Mouse (Mus musculus): ENCODE results near the gene Eps15.

Gene Eps15

GRCm38 (mm10) chr4:109268903-109269302, 11.2 kb upstream of the Eps15 start:
- no peak for DNase-seq (ENCODE audit: low spot score)

DNA sequence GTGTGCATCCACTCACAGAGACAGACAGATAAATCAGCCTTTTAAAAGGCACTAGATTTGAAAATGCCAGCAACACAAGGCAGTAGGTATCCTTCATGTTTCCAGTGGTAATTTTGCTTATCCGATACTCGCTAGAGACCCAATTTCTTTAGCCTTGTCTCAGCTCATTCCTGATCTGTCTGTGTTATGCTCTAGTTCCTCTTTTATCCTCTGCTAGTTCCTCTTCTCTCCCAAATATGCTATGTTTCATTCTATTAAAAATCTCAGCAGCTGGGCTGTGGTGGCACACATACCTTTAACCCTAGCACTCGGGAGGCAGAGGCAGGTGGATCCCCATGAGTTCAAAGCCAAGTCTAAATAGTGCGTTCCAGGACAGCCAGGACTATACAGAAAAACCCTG, 8.3 kb upstream of the Eps15 start:
- DNase-seq (ENCODE audit: low spot score), result no peak

- DNase-seq (ENCODE audit: low spot score), result no peak
These were observed 6.4 kb upstream of the Eps15 start for GRCm38 (mm10) chr4:109273586-109274240.

DNA sequence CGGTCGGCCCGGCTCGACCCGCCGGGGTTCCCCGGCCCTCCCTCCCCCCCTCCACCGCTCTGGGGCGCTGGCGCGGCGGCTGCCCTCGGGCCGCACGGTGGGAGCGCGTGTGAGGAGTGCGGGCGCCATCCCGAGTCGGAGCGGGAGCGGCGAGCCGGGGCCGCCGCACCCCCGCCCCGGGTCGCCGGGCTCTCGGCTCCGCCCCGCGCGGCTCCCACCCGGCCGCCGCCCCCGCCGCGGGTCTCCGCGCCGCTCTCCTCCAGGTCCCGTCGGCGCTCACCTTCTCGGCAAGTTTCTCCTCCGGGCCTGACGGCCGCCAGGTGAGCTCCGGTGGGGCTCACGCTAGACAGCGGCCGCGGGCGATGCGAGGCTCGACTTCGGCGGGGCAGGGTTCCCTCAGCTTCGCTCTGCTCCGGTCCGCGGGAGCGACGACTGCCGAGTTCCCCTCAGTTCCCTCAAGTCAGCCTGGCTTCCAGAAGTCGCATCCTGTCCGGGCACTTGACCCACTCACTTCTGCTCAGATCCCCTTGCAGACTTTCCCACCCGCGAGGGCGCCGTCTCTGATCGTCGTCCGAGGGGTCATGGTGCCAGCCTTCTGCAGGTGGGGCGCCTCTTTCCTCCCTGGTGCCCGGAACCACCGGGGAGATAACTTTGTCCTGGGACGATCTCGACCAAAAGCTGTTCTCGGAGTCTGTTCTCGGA, 542 bp downstream of the Eps15 start:
- peak; percentile 23 for DNase-seq (ENCODE audit: low spot score)

DNA sequence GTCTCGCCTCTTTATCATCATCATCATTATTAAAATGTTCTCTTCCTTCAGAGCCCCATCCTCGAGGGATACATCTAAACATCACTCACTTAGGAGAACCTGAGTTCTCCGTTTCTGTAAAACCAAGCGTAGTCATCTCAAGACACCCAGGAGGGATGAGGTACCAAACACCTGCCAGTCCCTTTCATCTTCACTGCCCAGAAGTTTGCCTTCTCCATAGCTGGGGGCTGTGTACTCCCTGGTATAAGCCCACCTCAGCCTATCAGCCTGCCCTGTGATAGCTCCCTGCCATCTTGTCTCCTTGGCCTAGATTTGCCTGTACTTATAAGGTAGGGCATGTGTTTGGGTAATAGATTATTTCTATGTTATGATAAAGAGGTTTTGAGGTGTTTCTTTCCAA, 1.1 kb downstream of the Eps15 start:
- no peak for DNase-seq (ENCODE audit: low spot score)

- no peak for DNase-seq (ENCODE audit: low spot score)
These were observed 1.9 kb downstream of the Eps15 start for GRCm38 (mm10) chr4:109281946-109282345.

- DNase-seq (ENCODE audit: low spot score), result no peak
These were observed 14.6 kb downstream of the Eps15 start for GRCm38 (mm10) chr4:109294629-109295028.

GRCm38 (mm10) chr4:109296510-109296909, 16.4 kb downstream of the Eps15 start:
- DNase-seq (ENCODE audit: low spot score), result no peak

GRCm38 (mm10) chr4:109299136-109299535, 19.1 kb downstream of the Eps15 start:
- no peak for DNase-seq (ENCODE audit: low spot score)

GRCm38 (mm10) chr4:109316941-109317894, 37.1 kb downstream of the Eps15 start:
- DNase-seq (ENCODE audit: low spot score), result no peak

DNA sequence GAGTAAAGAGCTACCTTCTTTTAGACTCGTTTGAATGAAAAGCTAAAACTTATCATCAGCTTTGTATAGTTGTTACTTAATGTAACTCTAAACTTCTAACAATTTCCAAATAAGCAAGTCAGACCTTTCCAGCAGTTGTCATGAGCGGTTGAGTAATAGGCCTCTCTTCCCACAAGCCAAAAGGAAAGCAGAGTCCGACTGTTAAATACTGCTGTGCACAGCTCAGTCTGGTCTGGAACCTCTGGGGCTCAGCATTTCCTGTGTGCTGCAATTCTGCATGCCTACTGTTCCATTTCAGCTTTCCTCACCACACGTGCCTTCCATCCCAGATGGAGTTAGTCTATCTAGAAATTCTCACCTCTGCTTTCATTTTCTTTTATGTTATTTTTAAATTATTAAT, 56.7 kb downstream of the Eps15 start:
- no peak for DNase-seq (ENCODE audit: low spot score)

- DNase-seq (ENCODE audit: low spot score), result no peak
These were observed 61.2 kb downstream of the Eps15 start for GRCm38 (mm10) chr4:109341222-109341621.

DNA sequence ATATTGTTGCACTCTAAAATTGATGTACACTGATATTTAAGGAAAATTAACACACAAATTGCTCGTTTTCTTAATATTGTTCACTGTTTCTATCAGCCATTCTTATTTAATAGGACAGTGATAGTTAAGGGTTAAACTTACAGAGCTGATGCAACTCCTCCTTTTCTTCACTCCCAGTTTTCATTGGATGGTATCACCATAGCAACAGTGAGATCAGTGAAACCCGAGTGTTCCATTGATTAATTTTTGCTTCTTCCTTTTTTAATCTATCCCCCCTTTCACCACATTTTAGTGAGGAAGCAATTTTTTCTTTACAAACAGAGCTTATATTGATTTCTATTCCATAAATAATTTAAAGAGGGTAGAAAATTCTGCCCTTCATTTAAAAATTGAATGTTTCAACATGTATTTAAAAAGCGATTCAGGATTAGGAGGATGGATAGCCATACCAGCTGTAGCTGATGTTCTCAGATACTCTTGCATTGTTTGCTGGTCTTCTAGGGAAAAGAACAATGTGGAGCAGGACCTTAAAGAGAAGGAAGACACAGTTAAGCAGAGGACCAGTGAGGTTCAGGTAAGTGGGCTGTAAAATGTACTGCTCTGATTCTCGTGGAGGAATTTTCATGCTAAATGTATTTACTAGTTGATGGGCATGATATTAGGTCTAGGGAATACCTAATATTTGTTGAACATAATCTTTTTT, 62.9 kb downstream of the Eps15 start:
- no peak for DNase-seq (ENCODE audit: low spot score)

- DNase-seq (ENCODE audit: low spot score), result no peak
These were observed 63.8 kb downstream of the Eps15 start for GRCm38 (mm10) chr4:109343909-109344308.

DNA sequence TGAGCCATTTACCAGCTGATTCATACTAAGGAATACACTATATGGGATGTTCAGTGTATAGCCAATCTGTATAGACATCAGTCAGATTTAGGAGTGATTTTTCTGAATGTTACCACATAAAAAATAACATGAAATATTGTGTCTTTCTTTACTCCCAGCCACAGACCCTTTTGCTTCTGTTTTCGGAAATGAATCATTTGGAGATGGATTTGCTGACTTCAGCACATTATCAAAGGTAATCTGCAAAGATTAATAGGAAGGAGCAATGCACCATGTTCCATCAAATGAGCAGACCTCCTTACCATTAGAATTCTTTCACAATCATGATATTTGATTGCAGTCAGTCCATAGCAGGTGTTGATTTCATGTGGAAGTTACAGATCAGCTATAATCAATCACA, 98.0 kb downstream of the Eps15 start:
- DNase-seq (ENCODE audit: low spot score), result no peak

DNA sequence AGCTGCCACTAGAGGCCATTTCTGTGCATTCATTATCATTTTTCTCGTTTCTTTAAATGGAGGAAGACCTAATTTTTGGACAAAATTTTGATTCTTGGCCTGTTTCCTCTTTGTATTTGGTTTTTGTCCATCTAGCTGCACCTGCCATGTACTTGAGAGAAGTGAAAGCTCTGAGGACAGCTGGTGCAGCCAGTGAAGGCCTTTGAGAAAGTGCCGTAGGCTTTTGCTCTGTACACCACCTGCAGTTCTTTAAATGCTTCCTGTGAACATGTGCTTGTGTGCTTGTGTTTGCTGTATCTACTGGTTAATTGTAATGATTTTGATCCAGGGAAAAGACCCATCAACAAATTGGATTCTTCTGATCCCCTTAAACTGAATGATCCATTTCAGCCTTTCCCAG, 102.4 kb downstream of the Eps15 start:
- DNase-seq (ENCODE audit: low spot score), result no peak

- DNase-seq (ENCODE audit: low spot score), result no peak
These were observed 105.5 kb downstream of the Eps15 start for GRCm38 (mm10) chr4:109385599-109385998.

DNA sequence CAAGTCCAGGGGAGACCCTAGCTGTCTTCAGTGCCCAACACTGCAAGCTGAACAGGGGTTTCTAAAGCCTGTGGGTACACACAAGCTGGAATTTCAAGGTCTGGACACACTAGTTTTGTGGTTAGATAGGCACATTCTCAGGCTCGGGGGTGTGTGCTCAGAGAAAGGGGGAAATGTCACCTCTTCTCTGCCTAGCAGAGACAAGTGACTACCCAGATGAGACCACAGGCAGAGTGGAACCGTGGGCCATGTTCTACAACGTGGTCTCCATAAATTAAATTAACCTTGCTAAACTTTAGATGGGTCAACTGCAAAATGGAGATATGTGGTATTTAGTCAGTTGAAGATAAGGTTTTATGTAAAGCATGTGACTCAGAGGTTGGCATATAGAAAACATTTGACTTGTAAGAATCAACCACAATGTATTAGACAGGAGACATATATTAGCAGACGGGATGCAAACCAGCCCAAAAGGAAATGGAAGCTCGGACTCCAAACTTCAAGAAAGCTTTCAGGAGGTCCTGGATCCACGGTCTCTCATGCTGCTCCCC, 113.2 kb downstream of the Eps15 start:
- no peak for DNase-seq (ENCODE audit: low spot score)

DNA sequence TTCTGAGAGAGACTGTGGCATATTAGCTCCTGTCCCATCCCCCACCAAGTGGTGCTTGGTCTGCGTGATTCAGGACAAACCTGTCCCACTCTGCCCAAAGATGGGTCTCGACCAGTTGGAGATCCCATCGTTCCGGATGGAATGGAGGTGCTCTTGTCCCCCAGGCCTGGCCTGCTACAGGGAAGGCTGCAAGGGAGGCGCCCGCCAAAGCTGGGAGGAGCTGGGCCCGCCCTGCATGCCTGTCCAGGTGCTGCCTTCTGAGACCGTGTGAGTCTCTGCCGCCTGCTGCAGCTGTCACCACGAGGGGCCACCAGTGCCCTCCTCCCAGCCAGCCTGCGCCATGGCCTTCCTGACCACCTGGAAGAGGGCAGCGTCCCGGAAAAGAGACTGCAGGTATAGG, 113.8 kb downstream of the Eps15 start:
- no peak for DNase-seq (ENCODE audit: low spot score)

DNA sequence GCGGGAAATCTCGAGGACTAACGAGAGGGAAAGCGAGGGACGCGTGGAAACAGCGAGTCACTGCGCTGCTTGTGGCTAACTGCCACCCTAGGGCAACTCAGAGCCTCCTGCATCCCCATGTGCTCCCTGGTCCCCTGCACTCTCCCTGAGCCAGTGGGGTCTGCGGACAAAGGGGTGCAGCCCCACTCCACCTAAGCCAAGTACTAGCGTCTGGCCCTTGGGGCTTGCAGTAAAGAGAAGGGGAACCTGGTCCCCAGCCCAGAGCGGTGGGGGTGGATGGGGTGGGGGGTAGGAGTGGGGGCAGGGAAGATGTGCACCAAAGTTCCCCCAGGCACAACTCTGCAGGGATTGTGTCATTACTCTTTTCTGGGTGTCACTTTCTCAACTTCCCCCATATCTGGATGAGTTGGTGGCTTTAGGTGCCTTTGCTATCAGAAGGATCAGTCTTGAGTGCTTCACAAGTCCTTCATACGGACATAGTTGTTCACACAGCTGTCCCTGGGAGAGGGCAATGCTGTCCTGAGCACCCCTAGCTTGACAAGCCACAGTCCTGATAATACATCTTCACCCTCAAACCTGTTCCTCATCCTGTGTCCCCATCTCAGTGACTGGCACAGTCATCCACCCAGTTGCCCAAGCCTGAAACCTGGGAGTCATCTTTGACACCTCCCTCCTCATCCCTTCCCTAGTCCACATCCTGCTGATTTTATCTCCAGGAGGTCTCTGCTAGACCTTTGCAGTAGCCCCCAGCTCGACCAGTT, 114.4 kb downstream of the Eps15 start:
- DNase-seq (ENCODE audit: low spot score), result no peak

DNA sequence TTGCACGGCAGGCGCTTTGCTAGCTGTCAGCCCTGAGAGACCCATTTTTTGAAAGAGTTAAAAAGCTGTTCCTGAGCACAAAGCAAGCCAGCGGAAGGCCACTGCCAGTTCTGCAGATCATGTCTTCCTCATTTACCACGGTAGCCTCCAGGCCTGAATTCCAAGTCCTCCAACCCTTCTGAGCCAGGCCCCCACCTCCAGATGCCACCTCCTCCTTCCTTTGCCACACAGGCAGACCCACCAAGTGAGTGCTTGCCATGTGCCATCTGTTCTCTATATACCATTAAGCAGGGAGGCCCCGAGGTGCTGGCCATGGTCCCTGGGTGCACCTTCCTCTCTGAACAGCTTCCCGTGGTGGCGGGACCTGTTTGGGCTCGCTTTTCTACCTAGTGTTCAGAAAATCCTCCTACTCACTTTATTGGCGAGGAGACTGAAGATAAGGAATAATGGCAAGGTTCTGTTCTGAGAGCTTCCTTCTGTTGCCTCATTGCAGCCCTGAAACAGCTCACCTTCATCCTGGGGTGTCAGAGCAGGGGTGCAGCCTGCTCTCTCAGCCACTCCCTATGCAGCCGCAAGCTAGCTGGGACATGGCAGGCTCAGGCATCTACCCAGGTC, 120.4 kb downstream of the Eps15 start:
- no peak for DNase-seq (ENCODE audit: low spot score)

All from urinary bladder, postnatal 10 days (tissue).